Mouse (Mus musculus) limb, embryonic 14.5 days (tissue): ENCODE data around the gene Hs3st4. TPM values are rescaled to one million over a fixed set of nuclear protein-coding genes. Genes with fewer than 3 reads are reported as not detected.

Source experiments
- ATAC-seq: fragments of 200-750 bp; cut with Nextera tagmentation; 2 replicates; pipeline ENCODE4 v1.8.0; 2017; ENCODE audit warnings: low read depth, moderate number of reproducible peaks, moderate TSS enrichment; ENCODE audit not compliant: low FRiP score
- DNase-seq: peaks from one replicate; pipeline ENCODE4 v3.0.0-alpha.2; 2015; ENCODE audit warnings: low spot score
- H3K27ac ChIP-seq: fragments of 300-500 bp; sonication (generic); replicated peaks from 2 replicates; pipeline ENCODE4 v1.5.1; 2014; ENCODE audit warnings: low read depth, mild to moderate bottlenecking, low read length, moderate library complexity, mixed read lengths
- H3K27me3 ChIP-seq: fragments of 300-500 bp; sonication (generic); 2 replicates; pipeline ENCODE4 v1.6.1; 2014; ENCODE audit warnings: low read length, mixed read lengths; ENCODE audit not compliant: control insufficient read depth, insufficient read depth
- H3K36me3 ChIP-seq: fragments of 300-500 bp; sonication (generic); 2 replicates; pipeline ENCODE4 v1.6.1; 2014; ENCODE audit warnings: mild to moderate bottlenecking, low read length, moderate library complexity, mixed read lengths; ENCODE audit not compliant: control insufficient read depth, insufficient read depth
- H3K4me1 ChIP-seq: fragments of 300-500 bp; sonication (generic); 2 replicates; pipeline ENCODE4 v1.6.1; 2014; ENCODE audit warnings: antibody characterized with exemption, low read length, mixed read lengths; ENCODE audit not compliant: control insufficient read depth, insufficient read depth
- H3K4me2 ChIP-seq: fragments of 300-500 bp; sonication (generic); replicated peaks from 2 replicates; pipeline ENCODE4 v1.6.1; 2014; ENCODE audit warnings: low read depth, mild to moderate bottlenecking, low read length, moderate library complexity; ENCODE audit not compliant: severe bottlenecking
- H3K4me3 ChIP-seq: fragments of 300-500 bp; sonication (generic); replicated peaks from 2 replicates; pipeline ENCODE4 v1.5.1; 2014; ENCODE audit warnings: low read length
- H3K9ac ChIP-seq: fragments of 300-500 bp; sonication (generic); 2 replicates; pipeline ENCODE4 v1.6.1; 2014; ENCODE audit warnings: mild to moderate bottlenecking, low read depth, low read length, moderate library complexity; ENCODE audit not compliant: severe bottlenecking
- H3K9me3 ChIP-seq: fragments of 300-500 bp; sonication (generic); 2 replicates; pipeline ENCODE4 v1.6.1; 2016; ENCODE audit warnings: low read length; ENCODE audit not compliant: control insufficient read depth
- POLR2A ChIP-seq: fragments of 200-500 bp; IDR thresholded peaks from 2 replicates; pipeline ENCODE4 v1.8.0; 2012; ENCODE audit warnings: inconsistent platforms, mild to moderate bottlenecking, moderate library complexity, borderline replicate concordance; ENCODE audit not compliant: insufficient read depth, insufficient read length; ENCODE audit errors: extremely low read depth
- WGBS: fragments of 180-500 bp; shearing (Covaris S2); extraction: QIAGEN DNeasy Blood & Tissue Kit; methylation state at CpG from one replicate; pipeline ENCODE4 v1.1.7; 2014; 5-methylcytosine and 5-hydroxymethylcytosine counted together
- polyA plus RNA-seq, 2 experiments: library from polyadenylated mRNA; depleted of rRNA in 1 of 2; stranded (reverse) in 1 of 2; unstranded in 1 of 2; fragments of >200 nt; fragmentation: Nextera tagmentation in 1 of 2; extraction: Ambion mirVana in 1 of 2; gene quantifications; 2 replicates each; pipeline versions ENCODE4 v1.2.1 to v1.2.3; 2012 to 2014

Gene Hs3st4
- polyA plus RNA-seq, 2 experiments: 0.56 to 0.77 TPM

- no peak overlapping the region for H3K27ac ChIP-seq
- no peak overlapping the region for H3K4me2 ChIP-seq
- H3K4me1 ChIP-seq: no peaks in the 10 kb centered on the region
- H3K9ac ChIP-seq: no peak overlapping the region
- TF ChIP-seq POLR2A: no peak
- no peak for DNase-seq
- no peaks in the 10 kb centered on the region for H3K27me3 ChIP-seq
- no peak for ATAC-seq
- H3K4me3 ChIP-seq: no peak overlapping the region
- WGBS: 79% methylated on average over 2 of the region's 2 CpGs
- no peaks in the 10 kb centered on the region for H3K9me3 ChIP-seq
- no peaks in the 10 kb centered on the region for H3K36me3 ChIP-seq
Observed at GRCm38 (mm10) chr7:124372697-124373096, 390.0 kb downstream of the Hs3st4 start.

- no peaks in the 10 kb centered on the region for H3K27me3 ChIP-seq
- DNase-seq (peak; percentile 41), ATAC-seq (no peak)
- H3K4me1 ChIP-seq: no peaks in the 10 kb centered on the region
- WGBS: 33% methylated on average over 4 of the region's 4 CpGs
- H3K4me3 ChIP-seq: no peak overlapping the region
- no peak for TF ChIP-seq POLR2A
- H3K9ac ChIP-seq: no peak overlapping the region
- no peaks in the 10 kb centered on the region for H3K9me3 ChIP-seq
- no peak overlapping the region for H3K27ac ChIP-seq
- no peak overlapping the region for H3K4me2 ChIP-seq
- no peaks in the 10 kb centered on the region for H3K36me3 ChIP-seq
Observed at GRCm38 (mm10) chr7:124383489-124383888, 400.8 kb downstream of the Hs3st4 start.

GRCm38 (mm10) chr7:124399184-124399583 is 416.5 kb downstream of the Hs3st4 start:
- no peaks in the 10 kb centered on the region for H3K36me3 ChIP-seq
- H3K27ac ChIP-seq: no peak overlapping the region
- H3K4me3 ChIP-seq: no peak overlapping the region
- no peak overlapping the region for H3K4me2 ChIP-seq
- no peak for TF ChIP-seq POLR2A
- DNase-seq (no peak), ATAC-seq (no peak)
- H3K27me3 ChIP-seq: no peaks in the 10 kb centered on the region
- H3K9me3 ChIP-seq: no peaks in the 10 kb centered on the region
- H3K9ac ChIP-seq: no peak overlapping the region
- no peaks in the 10 kb centered on the region for H3K4me1 ChIP-seq

GRCm38 (mm10) chr7:124426951-124427350 is 444.3 kb downstream of the Hs3st4 start:
- no peak for DNase-seq
- H3K4me2 ChIP-seq: no peak overlapping the region
- no peaks in the 10 kb centered on the region for H3K36me3 ChIP-seq
- H3K9ac ChIP-seq: no peak overlapping the region
- TF ChIP-seq POLR2A: no peak
- H3K27ac ChIP-seq: no peak overlapping the region
- H3K4me1 ChIP-seq: no peaks in the 10 kb centered on the region
- H3K4me3 ChIP-seq: no peak overlapping the region
- H3K27me3 ChIP-seq: no peaks in the 10 kb centered on the region
- no peak for ATAC-seq
- H3K9me3 ChIP-seq: no peaks in the 10 kb centered on the region
